Mouse (Mus musculus) urinary bladder, postnatal 14 days (tissue): ENCODE data around the gene E330017A01Rik.
"Not testable (repeated sequence)": the region's sequence is repeated elsewhere in the genome, so short reads cannot be mapped to it uniquely, and the experiment has no call there.

Experiments used
- DNase-seq: peaks from one replicate; pipeline ENCODE4 v3.0.0; 2021; ENCODE audit warnings: low spot score

The E330017A01Rik gene

GRCm38 (mm10) chr16:58638689-58639175 is at the start of gene E330017A01Rik:
Gene E330017A01Rik, minus strand, starts transcription at chr16:58638739.
- DNase-seq, result no peak

- DNase-seq, result no peak
Measured at GRCm38 (mm10) chr16:58685548-58686537, 47.3 kb upstream of the E330017A01Rik start.

DNA sequence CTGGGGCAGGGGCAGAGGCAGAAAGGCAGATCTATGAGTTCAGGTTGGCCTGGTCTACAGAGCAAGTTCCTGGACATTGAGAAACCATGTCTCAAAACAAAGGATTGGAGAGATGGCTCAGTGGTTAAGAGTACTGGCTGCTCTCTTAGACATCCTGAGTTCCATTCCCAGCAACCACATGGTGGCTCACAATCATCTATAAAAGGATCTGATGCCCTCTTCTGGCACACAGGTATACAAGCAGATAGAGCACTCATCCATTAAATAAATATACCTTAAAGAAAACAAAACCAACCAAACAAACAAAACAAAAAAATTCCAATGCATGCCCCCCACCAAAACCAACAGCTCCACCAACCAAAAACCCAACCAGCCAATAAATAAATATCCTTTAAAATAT is 46.0 kb upstream of the E330017A01Rik start:
- DNase-seq, result no peak

- DNase-seq, result no peak
Measured at GRCm38 (mm10) chr16:58683911-58684310, 45.4 kb upstream of the E330017A01Rik start.

- DNase-seq, result peak; percentile 16
Measured at GRCm38 (mm10) chr16:58682870-58683269, 44.3 kb upstream of the E330017A01Rik start.

- no peak for DNase-seq
Measured at GRCm38 (mm10) chr16:58682046-58682445, 43.5 kb upstream of the E330017A01Rik start.

GRCm38 (mm10) chr16:58678660-58679059 is 40.1 kb upstream of the E330017A01Rik start:
- DNase-seq, result no peak

- no peak for DNase-seq
Measured at GRCm38 (mm10) chr16:58677491-58677890, 39.0 kb upstream of the E330017A01Rik start.

- DNase-seq, result no peak
Measured at GRCm38 (mm10) chr16:58676633-58677032, 38.1 kb upstream of the E330017A01Rik start.

DNA sequence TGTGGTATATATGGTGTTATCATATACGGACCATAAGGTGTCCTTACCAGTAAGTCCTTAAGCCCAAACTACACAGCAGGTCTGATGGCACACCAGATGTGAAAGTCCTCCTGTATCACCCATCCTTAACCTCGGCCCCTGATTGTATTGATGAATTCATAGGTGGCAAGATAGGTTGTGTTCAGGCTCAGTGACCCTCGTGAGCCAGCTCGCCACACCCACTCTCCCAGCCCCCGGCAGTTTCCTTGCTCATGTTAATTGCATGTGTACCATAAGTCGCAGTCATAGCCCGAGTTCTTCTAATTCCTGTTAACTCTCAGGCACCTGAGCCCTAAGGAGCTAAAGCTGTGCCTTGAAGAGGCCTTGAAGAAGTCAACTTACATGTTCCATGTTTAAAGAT is 37.6 kb upstream of the E330017A01Rik start:
- no peak for DNase-seq

DNA sequence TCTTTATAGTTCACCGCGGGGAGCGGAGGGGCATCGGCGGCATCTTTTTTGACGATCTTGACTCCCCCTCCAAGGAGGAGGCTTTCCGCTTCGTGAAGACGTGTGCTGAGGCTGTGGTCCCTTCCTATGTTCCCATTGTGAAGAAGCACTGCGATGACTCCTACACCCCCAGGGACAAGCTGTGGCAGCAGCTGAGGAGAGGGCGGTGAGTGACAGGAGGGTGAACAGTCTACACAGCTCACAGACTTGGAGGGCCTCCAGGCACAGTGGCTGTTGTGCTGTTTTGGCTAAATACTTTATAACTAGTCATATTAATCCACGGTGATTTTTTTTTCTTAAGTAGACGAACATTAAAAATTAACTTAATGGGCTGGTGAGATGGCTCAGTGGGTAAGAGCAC is 36.7 kb upstream of the E330017A01Rik start:
- no peak for DNase-seq

GRCm38 (mm10) chr16:58673811-58674410 is 35.4 kb upstream of the E330017A01Rik start:
- no peak for DNase-seq

DNA sequence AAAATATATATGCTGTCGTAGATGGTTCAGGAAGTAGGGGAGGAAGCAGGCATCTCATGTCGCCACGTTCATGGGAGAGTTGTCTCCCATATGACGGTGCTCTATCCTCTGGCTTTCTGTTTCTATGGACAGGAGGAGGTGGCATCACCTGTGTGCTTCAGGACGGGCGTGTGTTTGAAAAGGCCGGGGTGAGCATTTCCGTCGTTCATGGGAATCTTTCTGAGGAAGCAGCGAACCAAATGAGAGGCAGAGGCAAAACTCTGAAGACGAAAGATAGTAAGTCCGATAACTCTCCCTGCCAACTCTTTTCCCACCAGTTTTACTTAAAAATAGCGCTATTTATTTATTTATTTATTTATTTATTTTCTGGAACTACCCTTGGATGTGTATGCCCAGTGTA is 33.9 kb upstream of the E330017A01Rik start:
- no peak for DNase-seq

DNA sequence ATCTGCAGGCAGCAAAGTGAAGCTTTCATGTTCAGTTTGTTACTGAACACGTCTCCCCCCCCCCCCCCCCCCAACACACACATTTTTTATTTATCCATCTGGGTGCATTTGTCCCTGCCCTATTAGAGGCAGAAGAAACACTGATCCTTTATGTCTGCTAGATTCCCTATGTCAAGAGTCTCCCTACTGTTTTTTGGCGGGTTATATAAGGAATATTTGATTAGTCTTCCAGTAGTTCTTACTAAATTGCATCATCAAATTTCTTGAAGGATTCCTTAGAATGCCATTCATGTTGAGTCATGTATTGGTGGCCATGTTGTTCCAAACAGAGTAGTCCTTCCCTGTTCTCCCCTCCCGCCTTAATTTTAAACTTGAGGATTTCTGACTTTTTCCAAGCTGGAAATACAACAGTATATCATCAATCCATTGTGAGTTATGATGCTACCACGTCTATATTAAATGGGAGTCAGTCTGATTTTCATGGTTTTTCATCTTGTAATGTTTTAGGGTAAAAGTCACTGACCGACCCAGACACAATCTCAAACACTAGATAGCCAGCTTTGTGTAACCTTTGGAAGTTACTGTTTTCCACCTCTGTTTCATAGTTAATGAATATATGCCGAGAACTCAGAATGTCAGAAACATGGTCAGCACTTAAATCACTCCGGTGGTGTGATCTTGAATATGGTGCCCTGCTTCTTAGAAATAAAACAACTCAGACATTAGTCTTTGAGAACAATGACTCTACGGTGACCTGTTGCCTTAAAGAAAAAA is 32.9 kb upstream of the E330017A01Rik start:
- no peak for DNase-seq

- DNase-seq, result peak; percentile 22
Measured at GRCm38 (mm10) chr16:58670643-58671042, 32.1 kb upstream of the E330017A01Rik start.

GRCm38 (mm10) chr16:58669917-58670630 is 31.5 kb upstream of the E330017A01Rik start, which contains the start of gene Cpox:
Gene Cpox, plus strand, starts transcription at chr16:58670292.
- DNase-seq, result peak; percentile 82

GRCm38 (mm10) chr16:58669264-58669663 is 30.7 kb upstream of the E330017A01Rik start:
- DNase-seq, result no peak

DNA sequence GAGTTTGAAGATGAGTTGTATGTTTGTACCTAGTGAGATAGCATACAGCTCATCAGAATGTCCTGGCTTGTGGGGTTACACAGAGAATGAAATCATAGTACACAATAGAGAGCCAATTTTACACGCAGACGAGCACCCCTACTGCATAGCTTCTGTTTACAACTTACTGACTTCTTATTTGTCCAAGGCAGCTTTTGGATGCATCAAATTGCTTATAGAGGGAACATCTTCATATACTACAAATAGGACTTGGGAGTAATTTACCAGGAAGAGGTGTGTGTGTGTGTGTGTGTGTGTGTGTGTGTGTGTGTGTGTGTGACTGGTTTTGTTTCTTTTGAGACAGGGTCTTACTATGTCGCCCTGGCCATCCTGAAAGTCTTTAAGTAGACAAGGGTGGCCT is 30.0 kb upstream of the E330017A01Rik start:
- DNase-seq, result no peak

DNA sequence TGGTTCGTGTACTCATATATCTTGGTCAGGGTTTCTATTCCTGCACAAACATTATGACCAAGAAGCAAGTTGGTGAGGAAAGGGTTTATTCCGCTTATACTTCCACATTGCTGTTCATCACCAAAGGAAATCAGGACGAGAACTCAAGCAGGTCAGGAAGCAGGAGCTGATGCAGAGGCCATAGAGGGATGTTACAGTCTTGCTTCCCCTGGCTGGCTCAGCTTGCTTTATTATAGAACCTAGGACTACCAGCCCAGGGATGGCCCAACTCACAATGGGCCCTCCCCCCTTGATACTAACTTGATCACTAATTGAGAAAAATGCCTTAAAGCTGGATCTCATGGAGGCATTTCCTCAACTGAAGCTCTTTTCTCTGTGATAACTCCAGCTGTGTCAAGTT is 28.1 kb upstream of the E330017A01Rik start:
- not testable (repeated sequence) for DNase-seq

DNA sequence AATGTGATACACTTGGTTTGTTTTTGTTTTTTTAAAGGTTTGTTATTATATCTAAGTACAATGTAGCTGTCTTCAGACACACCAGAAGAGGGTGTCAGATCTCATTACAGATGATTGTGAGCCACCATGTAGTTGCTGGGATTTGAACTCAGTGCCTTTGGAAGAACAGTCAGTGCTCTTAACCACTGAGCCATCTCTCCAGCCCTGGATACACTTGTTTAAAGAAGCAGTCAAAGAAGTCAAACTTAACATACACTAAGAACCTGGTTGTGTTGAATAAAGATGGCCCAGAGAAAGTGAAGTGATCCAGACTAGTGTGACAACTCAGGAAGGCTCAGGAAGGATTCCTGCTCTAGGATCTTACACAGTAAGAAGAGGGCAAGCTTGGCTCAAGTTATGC is 26.6 kb upstream of the E330017A01Rik start:
- not testable (repeated sequence) for DNase-seq

- no peak for DNase-seq
Measured at GRCm38 (mm10) chr16:58663816-58664215, 25.3 kb upstream of the E330017A01Rik start.
